Mouse (Mus musculus) frontal cortex, adult 2 months (tissue): ENCODE measurements at regions not wholly inside any gene's neighbourhood (a gene's known extent, or its start where the extent isn't known, plus 50 kb on each side); places are given as distances from the start of the nearest gene placed in this dataset.
A peak's percentile ranks its signal among the peaks of the same experiment; 100 is the strongest.

Source experiments
- DNase-seq, 2 experiments: peaks; one replicate each; pipeline ENCODE4 v3.0.0; 2022; ENCODE audit warnings: low spot score in 1 of 2; ENCODE audit errors: extremely low spot score in 1 of 2

DNA sequence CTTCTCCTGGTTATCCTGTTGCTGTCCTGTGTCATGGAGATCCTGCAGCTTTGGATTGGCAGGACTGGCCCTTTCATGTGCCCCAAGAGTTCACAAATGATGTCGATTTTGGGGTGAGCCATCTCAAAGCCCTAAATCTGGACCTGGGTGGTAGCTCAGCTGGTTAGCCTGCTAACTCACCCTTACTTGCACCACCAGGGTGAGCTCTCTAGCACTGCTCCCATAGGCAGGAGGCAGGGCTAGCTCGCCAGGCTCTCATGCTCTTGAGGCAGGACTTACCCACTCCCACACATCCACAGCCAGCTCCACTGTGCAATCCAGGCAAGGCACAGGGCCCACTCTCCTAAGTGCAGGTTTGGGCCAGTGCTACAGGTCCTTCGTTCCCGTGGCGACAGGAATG, 605.5 kb upstream of the Nrp1 start:
- DNase-seq: no peak

DNA sequence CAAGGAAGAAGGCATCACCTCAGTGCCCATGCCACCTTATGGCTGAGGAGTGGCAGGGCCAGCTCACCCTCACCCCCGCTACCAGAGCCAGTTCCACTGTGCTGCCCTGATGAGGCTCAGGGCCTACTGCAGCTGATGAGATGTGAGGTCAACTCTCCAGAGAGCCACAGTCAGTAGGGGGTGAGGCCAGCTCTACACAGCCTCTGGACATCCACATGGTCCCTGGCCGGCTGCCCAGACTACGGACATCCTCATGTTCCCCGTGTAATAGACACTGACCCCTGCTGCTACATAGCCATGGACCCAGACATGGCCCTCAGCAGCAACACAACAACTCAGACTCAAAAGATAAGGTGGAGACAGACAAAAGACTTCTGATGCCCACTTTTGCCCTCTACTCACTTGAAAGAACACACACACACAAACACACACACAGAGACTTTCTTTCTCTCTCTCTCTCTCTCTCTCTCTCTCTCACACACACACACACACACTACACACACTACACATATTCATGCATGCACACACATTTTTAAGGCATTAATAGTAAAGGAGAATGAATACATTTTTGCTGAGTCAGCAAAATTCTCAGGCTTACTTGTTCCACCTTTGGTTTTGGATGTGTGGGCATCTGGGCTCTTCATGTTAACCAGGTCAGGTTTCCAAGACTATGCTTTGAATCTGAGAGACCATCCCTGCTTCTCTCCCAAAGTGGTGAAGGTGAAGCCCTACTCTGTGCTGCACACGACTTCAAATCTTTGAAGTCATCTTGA, 604.4 kb upstream of the Nrp1 start:
- DNase-seq: no peak

DNA sequence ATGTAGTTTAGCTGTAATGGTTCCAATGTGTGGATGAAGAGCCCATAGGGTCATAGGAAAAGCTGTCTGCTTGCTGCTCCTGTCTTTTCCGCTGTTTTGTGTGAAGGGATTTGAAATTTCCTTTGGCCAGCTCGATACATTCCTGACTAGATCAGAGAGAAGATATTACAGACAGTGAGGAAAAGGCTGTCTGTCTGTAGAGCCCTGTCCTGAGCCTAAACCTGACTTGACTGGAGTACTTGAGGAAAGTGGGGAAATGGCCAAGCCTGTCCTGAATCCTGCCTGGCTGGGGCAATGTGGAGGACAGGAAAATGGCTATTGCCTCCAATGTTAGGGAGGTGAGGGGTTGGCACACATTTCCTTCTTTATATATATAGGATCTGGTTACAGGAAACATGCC, 601.0 kb upstream of the Nrp1 start:
- no peak for DNase-seq

DNA sequence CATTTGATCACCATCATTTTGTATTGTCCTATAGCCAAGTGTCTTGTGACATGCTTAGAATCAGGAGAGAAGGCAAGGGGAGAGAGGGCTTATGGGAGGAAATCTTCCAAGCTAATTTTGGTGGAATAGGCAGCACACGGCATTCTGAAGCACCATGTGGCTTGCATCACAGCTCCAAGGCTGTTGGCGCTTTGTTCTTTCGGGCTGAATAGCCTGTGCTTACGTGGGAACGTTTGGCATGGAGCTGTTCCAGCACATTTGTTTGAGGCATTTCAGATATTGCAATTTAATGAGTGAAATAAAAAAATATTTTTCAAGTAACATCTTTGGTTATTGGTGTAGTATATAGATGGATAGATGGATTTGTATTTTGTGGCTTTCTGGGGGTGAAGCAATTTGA, 598.5 kb upstream of the Nrp1 start:
- no peak for DNase-seq

DNA sequence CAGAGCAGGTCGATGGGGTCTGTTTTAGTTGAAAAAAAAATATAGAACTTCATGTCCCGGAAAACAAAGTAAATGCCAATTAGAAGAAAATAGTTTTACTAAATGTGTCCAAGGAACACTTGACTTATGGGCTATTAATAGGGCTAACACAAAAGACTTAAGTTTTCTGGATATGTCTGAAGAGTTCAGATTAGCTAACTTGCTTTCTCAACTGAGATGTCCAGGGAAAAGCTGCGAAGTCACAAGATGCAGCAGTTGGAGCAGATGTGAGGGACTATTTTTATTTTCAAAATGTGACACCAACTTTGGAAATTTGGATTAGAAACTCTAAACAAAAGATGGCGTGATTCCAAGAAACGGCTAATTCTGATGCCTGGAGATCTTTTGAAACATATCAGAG, 593.2 kb upstream of the Nrp1 start:
- DNase-seq: peak in 1 of 2 experiments; percentile 13

DNA sequence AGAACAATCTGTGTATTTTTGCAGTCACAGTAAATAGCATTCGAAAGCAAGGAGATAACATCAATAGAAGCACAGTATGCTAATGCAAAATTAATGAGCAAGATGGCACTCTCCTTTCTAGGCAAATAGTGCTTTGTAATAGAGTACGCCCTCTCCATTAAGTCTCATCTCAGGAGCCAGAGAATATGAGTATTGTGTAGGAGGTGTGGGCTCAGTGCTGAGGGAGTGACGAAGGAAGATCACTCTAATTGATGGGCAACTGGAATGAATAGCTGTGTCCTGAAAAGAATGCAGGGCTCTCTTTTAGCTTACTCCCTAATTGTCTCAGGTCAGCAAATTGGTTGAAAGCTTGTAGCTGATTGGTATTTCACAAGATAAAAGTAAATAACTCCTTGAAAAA, 590.1 kb upstream of the Nrp1 start:
- DNase-seq: no peak

DNA sequence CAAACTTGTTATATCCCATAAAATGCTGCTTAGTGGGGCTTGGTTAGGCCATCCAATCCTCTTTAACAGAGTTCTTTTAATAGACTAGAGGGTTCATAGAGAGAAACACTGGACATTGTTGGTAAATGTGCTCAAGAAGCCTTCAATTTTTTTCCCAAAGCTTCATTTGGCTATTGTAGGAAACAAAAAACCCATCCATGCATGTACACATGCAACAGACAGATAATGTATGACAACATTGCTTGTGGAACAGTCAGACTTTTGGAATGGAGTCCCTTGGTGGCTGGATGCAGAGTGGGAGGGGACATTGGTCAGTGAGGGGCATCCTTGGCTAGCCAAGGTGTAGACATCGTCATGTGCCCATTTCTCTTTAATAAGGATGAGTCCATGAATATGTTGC, 588.8 kb upstream of the Nrp1 start:
- DNase-seq: no peak

DNA sequence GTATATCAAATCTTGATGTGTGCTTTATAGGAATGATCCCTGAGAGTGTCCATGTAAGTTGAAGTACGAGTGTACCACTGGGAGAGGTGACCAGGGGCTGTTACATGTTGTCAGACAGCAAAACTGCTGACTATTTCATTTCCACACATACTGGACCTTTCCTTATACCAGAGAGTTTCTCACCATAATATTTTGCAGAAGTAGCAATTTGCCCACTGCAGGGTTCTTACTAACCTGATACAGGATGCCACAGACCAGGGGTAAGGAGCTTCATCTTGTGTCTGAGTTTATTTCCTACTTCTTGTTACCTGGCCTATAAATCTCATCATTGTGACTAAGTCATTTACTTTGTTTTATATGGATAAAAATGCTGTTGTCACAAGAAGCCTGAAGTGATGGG, 586.6 kb upstream of the Nrp1 start:
- no peak for DNase-seq

DNA sequence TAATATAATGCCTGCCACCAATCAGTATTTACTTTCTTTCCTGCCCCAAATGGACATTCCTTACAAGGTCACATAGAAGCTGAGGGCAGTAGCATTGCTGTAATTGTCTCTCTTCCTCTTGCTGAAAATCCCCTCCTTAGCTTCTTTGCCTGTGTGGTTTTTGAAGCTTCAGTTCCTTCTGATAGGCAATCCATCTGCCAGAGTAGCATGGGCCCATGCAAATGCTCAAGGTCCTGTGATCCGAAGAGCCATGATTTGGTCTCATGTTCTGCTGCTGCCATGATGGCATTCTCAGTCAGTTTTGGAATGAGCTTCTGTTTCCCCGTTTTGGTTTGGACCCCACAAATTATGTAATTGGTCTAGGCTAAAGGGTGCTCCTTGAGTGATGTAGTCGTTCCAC, 586.0 kb upstream of the Nrp1 start:
- DNase-seq: no peak

DNA sequence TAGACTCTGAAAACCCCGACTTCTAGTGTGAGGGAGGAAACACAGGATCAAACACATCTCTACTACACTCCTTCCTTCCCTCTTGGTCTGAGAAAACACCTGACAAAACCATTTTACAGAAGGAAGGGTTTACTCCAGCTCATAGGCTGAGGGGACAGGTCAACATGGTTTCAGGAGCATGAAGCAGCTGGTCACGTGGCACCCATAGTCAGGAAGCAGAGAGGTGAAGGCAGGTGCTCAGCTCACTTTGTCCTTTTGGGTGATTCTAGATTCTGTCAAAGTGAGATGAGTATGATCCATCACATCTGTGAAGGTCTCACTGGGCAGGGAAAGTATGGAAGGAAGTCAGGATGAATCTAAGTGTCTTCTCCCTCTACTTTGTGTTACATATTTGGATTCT, 585.5 kb upstream of the Nrp1 start:
- no peak for DNase-seq

DNA sequence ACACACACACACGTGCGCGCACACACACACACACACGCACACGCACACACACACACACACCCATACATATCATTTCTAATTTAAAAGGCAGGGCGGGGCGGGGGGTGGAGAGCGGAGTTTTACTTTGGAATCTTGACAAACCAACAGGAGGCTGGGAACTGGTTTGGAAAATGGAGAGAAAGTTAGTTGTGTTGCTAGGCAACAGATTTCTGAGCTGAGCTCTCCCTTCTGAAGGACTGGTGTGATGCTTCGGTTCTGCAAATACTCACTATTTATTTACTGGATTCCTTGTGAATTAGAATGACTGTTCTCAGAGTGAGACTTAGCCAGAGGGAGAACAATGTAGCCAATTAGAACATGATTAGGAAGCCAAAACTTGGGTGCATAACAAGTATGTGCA, 583.8 kb upstream of the Nrp1 start:
- peak; percentile 20 to 59 for DNase-seq

DNA sequence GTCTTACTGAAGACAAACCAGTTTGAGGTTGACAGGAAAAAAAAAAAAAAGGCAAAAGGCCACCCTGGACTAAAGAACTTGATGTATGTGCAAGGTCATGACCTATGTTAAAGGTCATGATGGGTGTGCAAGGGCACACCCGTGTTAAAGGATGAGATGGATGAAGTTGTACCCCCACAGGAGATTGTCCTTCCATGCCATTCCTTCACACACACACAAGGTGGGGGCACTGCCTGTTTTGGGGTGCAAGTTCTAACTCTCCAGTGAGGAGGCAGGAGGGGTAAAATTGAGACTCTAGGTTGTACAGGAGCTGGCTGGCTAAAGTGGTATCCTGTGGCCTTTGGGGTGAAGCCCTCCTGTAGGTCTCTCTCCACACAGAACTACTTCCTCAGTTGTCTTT, 583.2 kb upstream of the Nrp1 start:
- no peak for DNase-seq

DNA sequence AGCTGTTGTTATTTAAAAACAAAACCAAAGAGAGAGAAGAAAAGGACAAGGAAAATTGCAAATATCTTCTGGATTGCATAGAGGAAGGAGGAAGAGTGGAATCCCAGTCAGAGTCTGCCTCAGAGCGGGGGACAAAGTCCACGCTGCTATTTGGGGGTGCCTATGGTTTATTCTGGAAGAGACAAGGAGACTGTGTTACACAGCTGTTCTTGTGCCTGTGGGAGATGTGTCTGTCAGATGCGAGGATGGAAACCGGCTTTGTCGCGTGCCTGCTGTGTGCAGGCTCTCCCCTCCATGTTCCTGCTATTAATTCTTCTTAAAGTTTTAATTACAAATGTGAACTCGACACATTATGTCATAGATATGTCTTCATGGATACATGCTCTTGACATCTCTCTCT, 582.7 kb upstream of the Nrp1 start:
- DNase-seq: peak in 1 of 2 experiments; percentile 16

DNA sequence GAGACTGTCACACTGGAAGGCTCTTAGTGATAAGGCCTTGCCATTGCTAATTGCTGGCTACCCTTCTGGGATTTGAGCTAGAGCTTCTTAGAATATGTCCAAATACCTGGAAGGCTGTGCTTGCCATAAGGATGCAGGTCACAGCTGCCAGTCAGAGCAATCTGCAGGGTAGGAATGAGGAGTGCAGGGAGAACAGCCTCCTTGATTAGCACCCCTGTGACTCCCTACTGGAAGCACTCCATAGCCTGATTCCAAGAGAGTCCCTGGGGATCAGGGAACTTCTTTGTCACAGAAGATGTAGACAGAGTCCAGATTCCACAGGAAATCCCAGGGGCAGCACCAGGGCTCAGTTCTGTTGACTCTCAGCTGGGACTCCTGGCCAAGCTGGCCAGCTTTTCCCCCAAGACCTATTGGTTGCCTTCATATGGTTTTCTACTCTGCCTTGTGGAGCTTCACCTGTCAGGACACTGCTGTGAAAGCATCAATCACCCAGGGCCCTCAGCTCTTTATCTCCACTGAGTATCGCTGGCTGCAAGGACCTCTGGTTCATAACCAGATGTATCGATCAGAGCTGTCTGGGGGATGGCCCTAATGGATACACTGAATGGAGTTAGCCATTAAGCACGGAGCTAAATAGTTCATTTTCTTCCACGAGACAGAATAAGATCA, 579.9 kb upstream of the Nrp1 start:
- DNase-seq: no peak

DNA sequence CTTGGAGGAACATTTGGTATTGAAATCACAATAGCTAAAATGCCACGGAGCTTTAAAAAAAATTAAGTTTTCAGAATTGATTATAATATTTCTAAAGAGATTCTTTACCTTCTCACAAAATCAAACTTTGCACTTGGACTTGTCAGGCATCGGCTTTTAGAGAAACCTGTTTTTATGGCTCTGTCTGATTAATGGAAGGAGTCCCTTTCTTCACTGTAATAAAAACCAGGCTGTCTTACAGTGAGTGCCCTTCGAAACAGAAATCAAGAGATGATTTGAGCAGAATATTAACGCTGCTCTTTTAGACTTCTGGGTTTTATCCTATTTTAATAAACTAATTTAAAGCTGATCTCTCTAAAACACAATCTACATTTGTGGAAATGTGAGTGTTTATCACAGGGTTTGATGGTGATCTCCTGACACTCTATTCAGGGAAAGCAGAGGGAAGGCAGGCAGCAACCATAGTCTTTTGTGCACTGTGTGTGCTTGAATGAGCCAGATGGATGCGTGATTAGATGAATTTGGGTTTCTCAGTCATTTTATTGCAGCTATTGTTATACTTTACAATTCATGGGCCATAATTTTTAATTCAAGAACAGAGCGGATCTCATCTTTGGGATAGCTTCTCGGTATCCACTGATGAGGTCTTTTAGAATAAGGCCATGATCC, 579.2 kb upstream of the Nrp1 start:
- DNase-seq: no peak

DNA sequence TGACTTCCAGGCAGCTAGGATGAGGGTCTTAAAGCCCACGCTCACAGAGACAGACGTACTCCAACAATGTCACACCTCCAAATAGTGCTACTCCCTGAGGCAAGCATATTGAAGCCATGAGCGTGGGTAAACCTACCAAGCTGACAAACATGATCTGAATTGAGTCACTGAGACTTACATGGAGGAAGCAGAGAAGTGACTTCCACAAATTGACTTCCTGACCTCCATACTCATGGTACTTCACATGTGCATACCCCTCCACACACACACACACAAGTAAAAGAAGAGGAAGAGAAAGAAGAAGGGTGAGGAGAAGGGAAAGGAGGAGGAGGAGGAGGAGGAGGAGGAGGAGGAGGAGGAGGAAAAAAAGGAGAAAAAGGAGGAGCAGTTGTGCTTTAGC, 577.8 kb upstream of the Nrp1 start:
- no peak for DNase-seq

DNA sequence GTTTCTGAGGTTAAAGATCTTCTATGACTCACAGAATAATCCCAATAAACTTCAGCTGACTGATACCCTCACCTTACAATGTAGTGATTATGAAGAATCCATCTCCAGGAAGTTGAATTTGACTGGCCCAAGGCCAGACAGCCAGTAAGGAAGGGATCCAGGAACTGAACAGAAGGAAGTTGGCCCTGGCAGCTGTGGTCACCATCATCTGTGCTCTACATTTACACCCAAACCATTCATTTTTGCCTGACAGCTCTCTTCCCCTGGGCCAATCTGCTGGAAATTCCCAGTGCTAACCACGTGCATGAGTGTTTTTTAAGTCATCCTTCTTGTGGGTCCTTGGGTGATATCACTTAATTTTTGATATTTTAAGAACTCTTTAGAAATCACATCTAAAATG, 577.4 kb upstream of the Nrp1 start:
- no peak for DNase-seq

DNA sequence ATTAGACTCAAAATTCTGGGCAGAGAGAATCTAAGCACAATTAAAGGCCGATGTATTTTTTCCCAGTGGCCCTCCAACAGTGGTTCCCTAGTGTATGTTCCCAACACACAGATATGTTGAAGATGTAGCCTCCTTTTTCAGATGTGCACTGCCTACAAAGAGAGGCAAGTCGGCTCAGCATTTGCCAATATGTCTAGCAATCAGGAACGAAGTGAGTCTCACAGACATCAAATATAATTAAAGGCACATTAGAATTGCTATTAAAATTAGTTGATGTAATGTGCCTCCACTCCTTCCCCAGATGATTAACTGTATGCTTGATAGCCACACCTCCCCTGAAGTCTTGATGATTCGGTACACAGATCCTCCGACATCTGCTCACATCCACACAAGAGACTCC, 565.8 kb upstream of the Nrp1 start:
- no peak for DNase-seq

DNA sequence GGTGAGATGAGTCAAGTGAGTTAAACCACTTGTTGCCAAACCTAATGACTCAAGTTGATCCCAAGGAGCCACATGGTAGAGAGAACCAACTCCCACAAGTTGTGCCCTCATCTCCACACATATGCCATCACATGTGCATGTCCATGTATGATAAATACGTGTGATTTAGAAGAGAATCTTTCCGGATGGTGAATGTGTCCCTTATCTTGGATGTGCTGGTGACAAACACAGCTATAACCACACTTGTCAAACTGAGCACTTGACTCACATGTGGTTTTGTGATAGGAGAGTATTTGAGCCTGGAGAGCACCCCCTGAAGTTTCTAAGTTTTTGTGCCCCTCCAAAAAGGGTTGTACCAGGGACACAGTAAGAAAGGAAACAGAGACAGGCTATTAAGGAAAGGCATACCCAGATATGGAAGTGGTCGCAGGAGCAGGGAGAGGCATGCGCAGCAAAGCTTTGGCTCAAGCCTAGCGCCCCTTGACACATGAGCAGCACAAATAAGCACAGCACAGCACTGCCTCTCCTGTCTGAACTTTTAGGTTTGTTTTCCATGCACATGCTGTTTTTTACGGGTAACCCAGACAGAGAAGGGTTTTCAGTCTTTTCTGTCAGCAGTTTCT, 558.4 kb upstream of the Nrp1 start:
- DNase-seq: no peak

DNA sequence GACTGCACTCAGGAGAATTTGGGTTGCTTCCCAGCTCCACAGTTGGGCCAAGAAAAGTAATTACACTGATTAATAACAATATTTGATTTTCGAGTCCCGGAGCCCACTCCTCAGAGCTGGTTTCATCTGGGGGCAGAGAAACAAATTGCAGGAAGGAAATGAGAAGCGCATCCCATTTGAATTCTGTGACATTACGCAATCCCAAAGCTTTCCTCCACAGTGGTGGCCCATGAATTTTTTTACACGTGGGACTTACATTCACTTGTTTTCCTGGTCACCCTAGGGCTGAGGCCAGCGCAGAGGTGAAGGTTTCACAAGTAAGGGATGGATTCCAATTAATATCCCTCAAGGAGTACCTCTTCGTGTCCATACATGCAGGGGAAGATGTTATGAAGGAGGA, 556.3 kb upstream of the Nrp1 start:
- DNase-seq: no peak

DNA sequence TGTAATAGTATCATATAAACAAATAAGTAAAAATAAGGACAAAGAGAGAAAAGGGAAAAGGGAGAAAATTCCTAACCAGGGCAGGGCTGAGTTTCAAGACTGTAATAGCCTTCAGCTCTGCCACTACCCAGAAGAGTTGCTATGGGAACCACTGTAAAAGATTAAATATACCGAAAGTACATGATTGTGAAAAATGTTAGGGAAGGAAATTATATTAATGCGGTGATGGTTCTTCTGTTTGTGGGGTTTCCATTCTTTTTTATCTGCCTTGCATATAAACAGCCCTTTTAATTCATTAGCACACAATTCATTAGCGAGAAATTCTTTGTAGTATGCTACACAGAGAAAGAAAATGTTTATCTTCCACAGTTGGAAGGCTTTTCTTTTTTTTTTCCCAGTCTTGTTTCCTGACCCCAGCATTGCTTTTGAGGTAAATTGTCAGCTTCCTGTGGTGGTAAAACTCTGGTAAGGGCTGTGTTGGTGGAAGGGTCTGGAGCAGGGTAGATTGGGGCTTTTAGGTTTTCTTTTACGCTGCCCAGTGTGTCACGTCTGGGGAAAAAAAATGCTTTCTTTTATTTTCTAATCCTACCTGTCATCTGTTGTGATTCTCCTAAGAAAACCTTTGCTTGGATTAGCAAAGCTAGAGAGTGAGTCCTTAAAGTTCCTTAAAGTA, 555.6 kb upstream of the Nrp1 start:
- DNase-seq: peak in 1 of 2 experiments; percentile 16
